Mouse (Mus musculus) hindbrain, embryonic 14.5 days (tissue): Measurements from ENCODE around the gene Cct3. TPM values are rescaled to one million over a fixed set of nuclear protein-coding genes. Genes with fewer than 3 reads are reported as not detected.
A peak's percentile ranks its signal among the peaks of the same experiment; 100 is the strongest.

Experiments used
- ATAC-seq: fragments of 200-750 bp; cut with Nextera tagmentation; 2 replicates; pipeline ENCODE4 v1.8.0; 2017; ENCODE audit warnings: moderate number of reproducible peaks, mild to moderate bottlenecking, moderate TSS enrichment, moderate library complexity; ENCODE audit not compliant: low FRiP score
- DNase-seq: peaks from one replicate; pipeline ENCODE4 v3.0.0-alpha.2; 2015; ENCODE audit warnings: low spot score
- H3K27ac ChIP-seq: fragments of 300-500 bp; sonication (generic); 2 replicates; pipeline ENCODE4 v1.5.1; 2014; ENCODE audit warnings: mild to moderate bottlenecking, moderate library complexity
- H3K27me3 ChIP-seq: fragments of 300-500 bp; sonication (generic); 2 replicates; pipeline ENCODE4 v1.6.1; 2014; ENCODE audit warnings: mild to moderate bottlenecking, low read length, mixed read lengths; ENCODE audit not compliant: control insufficient read depth, insufficient read depth
- H3K36me3 ChIP-seq: fragments of 300-500 bp; sonication (generic); replicated peaks from 2 replicates; pipeline ENCODE4 v1.6.1; 2014; ENCODE audit not compliant: control insufficient read depth, insufficient read depth
- H3K4me1 ChIP-seq: fragments of 300-500 bp; sonication (generic); replicated peaks from 2 replicates; pipeline ENCODE4 v1.6.1; 2014; ENCODE audit warnings: antibody characterized with exemption, low read length, mixed read lengths; ENCODE audit not compliant: control insufficient read depth, insufficient read depth
- H3K4me2 ChIP-seq: fragments of 300-500 bp; sonication (generic); replicated peaks from 2 replicates; pipeline ENCODE4 v1.6.1; 2014; ENCODE audit warnings: mild to moderate bottlenecking, moderate library complexity
- H3K4me3 ChIP-seq: fragments of 300-500 bp; sonication (generic); replicated peaks from 2 replicates; pipeline ENCODE4 v1.5.1; 2014; ENCODE audit warnings: mild to moderate bottlenecking, low read length
- H3K9ac ChIP-seq: fragments of 300-500 bp; sonication (generic); 2 replicates; pipeline ENCODE4 v1.6.1; 2014
- H3K9me3 ChIP-seq: fragments of 300-500 bp; sonication (generic); 2 replicates; pipeline ENCODE4 v1.6.1; 2016; ENCODE audit warnings: low read length; ENCODE audit not compliant: control insufficient read depth
- WGBS: fragments of 180-500 bp; shearing (Covaris S2); extraction: QIAGEN DNeasy Blood & Tissue Kit; methylation state at CpG from one replicate; pipeline ENCODE4 v1.1.7; 2014; 5-methylcytosine and 5-hydroxymethylcytosine counted together
- polyA plus RNA-seq: library from polyadenylated mRNA; unstranded; fragments of >200 nt; fragmentation: Nextera tagmentation; extraction: Ambion mirVana; gene quantifications from 2 replicates; pipeline ENCODE4 v1.2.1, GENCODE M21; 2014

Cct3 gene
- polyA plus RNA-seq, 1 experiment from 2014 or later = 455 TPM

DNA sequence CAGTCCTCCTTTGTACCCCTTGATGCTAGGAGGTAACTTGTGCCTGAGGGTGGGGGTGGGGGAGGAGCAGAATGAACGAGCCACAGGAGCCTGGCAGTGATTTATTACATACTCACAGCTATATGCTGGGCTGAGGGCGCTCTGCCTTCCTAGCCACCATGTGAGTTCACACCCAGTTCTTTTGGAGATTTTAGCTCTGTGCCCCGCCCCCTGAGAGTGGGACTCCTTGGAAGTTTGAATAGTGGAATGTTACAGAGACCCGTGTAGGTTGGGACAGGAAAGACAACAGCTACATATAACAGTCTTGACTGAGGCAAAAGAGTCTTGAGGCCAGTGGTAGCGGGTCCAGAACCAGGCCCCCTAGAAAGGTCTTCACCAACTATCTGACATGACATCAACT is 32.0 kb downstream of the Cct3 start:
- no peak overlapping the region for H3K4me2 ChIP-seq
- peaks cover 19% of the 10 kb centered on the region for H3K36me3 ChIP-seq
- peaks cover 8% of the 10 kb centered on the region; the same call in 1 of the 2 replicates for H3K4me1 ChIP-seq
- 72% methylated on average over 5 of the region's 5 CpGs for WGBS
- no peak overlapping the region for H3K9ac ChIP-seq
- H3K27me3 ChIP-seq = no peaks in the 10 kb centered on the region
- no peak overlapping the region for H3K27ac ChIP-seq
- ATAC-seq (no peak), DNase-seq (no peak)
- H3K4me3 ChIP-seq = no peak overlapping the region
- no peaks in the 10 kb centered on the region for H3K9me3 ChIP-seq

DNA sequence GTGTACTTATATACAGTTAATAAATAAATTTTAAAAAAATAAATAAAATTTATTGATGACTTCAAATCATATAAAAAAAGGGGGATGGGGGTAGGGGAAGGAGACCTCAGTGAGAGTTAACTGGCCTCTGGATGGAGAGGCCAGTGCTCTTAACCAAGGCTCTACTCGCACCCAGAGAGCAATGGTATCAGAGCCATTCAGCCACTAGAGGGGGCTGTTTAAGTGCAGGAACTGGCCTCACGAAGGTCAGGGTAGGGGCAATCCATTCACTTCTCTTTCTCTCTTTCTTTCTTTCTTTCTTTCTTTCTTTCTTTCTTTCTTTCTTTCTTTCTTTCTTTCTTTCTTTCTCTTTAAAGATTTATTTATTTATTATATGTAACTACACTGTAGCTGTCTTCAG is 34.4 kb downstream of the Cct3 start:
- WGBS = 21% methylated on average over 2 of the region's 2 CpGs
- Histone ChIP-seq H3K27ac (no peak overlapping the region), H3K9ac (no peak overlapping the region), H3K27me3 (no peaks in the 10 kb centered on the region), H3K4me3 (no peak overlapping the region), H3K4me2 (no peak overlapping the region), H3K36me3 (peaks cover 19% of the 10 kb centered on the region), H3K9me3 (no peaks in the 10 kb centered on the region), H3K4me1 (0 out of 2 replicates have a peak, but pooled peaks cover 6% of the 10 kb centered on the region)
- DNase-seq (no peak), ATAC-seq (no peak)

DNA sequence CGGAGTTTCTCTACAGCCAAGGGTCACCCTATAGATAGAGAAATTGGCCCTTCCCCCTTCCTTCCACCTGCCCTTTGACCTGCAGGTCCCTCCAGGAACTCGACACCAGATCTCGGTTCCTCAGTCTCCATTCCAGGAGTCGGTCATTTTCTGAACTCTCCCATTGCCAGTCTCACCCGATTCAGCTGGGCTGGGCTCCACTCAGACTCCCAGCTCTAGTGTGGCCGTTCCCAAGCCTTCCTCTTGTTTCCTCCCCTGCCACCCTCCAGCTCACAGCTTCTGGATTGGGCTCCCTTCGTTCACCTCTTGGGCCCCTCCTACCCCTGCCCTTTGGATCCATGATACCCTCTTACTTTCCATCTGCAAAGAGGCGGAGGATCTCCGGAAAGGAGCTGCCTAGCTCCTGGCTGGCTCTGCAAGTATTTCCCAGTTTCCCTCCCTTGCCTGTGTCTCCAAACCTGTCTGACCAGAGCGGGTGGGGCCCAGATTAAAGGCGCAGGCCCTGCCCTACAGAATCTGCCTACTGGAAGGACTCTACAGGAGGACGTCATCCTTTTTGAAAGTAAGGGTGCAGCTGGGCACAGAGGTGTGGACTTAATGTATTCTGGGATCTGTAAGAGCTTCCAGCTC is 37.2 kb downstream of the Cct3 start:
- H3K27me3 ChIP-seq = no peaks in the 10 kb centered on the region
- no peak overlapping the region for H3K27ac ChIP-seq
- no peak overlapping the region for H3K4me3 ChIP-seq
- no peak overlapping the region for H3K9ac ChIP-seq
- no peaks in the 10 kb centered on the region for H3K9me3 ChIP-seq
- no peak overlapping the region for H3K4me2 ChIP-seq
- no peak for DNase-seq
- peaks cover 9% of the 10 kb centered on the region; the same call in 1 of the 2 replicates for H3K36me3 ChIP-seq
- 68% methylated on average over 12 of the region's 12 CpGs for WGBS
- ATAC-seq = no peak
- H3K4me1 ChIP-seq = peaks cover 18% of the 10 kb centered on the region

DNA sequence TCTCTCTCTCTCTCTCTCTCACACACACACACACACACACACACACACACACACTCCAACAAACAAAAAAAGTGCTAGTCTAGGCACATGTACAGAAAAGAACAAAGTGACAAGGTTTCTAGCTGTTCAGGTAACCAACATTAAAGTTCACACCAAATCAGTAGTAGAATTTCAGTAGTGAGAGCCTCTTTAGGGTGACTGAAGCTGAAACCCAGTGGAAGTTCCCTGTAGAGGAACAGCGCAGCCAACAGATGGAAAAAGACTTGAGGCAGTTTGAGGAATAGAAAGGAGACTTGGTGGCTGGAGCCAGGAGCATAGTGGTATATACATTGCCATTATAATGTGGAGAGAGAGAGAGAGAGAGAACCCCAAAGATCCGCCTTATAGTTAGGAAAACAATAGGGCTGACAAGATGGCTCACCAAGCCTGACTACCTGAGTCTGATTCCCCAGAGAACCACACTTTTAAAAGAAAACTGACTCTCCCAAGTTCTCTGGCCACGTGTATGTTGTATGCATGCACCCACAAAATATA is 38.1 kb downstream of the Cct3 start:
- WGBS = 42% methylated on average over 3 of the region's 3 CpGs
- H3K27me3 ChIP-seq = no peaks in the 10 kb centered on the region
- H3K36me3 ChIP-seq = 0 out of 2 replicates have a peak, but pooled peaks cover 3% of the 10 kb centered on the region
- peak overlapping the region; percentile 76 for H3K4me2 ChIP-seq
- peak overlapping the region; percentile 76 for H3K4me3 ChIP-seq
- ATAC-seq = no peak
- no peak for DNase-seq
- H3K27ac ChIP-seq = peak overlapping the region; percentile 95; the same call in 1 of the 2 replicates
- peaks cover 18% of the 10 kb centered on the region for H3K4me1 ChIP-seq
- no peaks in the 10 kb centered on the region for H3K9me3 ChIP-seq
- peak overlapping the region; percentile 87 for H3K9ac ChIP-seq

DNA sequence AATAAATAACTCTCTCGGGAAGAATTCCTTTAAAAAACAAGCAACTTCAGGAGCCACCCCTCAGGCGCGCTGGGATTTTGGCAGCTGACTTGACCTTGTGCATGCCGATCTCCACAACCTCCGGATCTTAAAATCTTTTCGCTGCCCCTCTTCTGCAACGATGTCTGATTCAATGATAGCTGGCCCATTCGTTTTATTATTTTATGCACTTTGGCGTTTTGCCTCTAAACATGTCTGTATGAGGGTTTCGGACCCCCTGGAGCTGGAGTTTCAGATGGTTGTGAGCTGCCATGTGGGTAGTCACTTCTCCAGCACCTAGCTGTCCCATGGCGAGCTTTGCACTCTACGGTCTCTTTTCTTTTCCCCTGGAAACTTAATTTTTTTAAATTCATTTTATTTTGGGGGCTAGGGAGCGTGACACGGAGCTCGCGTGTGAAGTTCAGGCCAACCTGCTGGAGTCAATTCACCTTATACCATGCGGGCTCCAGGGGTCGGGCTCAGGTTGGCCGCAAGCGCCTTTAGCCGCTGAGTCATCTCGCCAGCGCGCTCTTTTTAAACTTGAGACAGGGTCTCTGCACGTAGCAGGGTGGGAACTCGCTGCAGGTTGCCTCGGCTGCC is 38.6 kb downstream of the Cct3 start:
- peaks cover 18% of the 10 kb centered on the region for H3K4me1 ChIP-seq
- 1% methylated on average over 27 of the region's 27 CpGs for WGBS
- H3K4me2 ChIP-seq = peak overlapping the region; percentile 76
- DNase-seq (no peak), ATAC-seq (peak; percentile 76)
- peak overlapping the region; percentile 95 for H3K27ac ChIP-seq
- H3K9ac ChIP-seq = peak overlapping the region; percentile 87
- peaks cover 1% of the 10 kb centered on the region; the same call in 1 of the 2 replicates for H3K36me3 ChIP-seq
- H3K9me3 ChIP-seq = no peaks in the 10 kb centered on the region
- peak overlapping the region; percentile 76 for H3K4me3 ChIP-seq
- H3K27me3 ChIP-seq = no peaks in the 10 kb centered on the region

DNA sequence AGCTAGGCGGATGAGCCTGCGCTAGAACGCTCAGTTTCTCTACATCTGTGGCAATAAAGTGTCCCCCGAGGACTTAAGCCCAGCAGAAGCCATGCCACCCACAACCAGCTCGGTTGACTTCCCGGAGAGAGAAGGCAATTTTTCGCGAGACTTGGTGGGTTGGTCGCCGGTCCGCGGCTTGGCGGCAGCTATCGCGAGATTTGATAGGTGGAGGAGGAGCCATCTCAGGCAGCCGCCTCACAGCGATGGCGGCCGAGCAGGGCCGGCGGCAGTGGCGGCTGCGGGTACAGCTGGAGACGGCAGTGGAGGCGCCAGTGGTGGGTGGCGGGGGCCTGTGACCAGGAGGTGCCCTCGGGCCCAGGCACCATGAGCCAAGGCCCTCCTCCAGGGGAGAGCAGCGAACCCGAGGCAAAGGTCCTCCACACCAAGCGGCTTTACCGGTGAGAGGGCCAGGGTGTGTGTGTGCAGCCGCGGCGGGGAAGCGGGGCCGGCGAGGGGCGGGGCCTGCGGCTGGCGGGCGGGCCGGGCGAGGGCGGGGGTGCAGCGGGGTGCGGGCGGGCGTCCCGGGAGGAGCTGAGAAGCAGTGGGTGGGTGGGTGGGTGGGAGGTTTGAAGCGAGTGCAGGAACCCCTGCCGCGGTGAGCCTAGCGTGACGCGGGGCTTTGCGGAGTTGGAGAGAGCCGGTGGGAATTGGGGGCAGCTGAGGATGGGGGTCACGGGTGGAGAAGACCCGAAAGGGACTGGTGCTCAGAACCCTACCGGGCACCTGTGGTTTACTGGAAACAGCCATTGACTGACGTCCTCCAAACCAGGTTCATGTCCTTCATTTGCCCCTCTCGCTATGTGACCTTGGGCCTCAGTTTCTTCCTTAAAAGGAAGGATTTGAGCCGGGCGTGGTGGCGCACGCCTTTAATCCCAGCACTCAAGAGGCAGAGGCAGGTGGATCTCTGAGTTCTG is 39.4 kb downstream of the Cct3 start, which contains the start of the genes Tmem79 and Smg5:
Gene Tmem79 (minus strand): TSS at position 91 of the 956 bp plus-strand sequence.
Gene Smg5 (plus strand): TSS at position 203 of the 956 bp plus-strand sequence.
- peak; percentile 95 for DNase-seq
- H3K4me3 ChIP-seq = peak within 1 kb of the TSS; percentile 76
- H3K27me3 ChIP-seq = no peaks in the 10 kb centered on the region
- H3K9ac ChIP-seq = peak within 1 kb of the TSS; percentile 87
- H3K4me1 ChIP-seq = peaks cover 18% of the 10 kb centered on the region
- whole genome bisulfite sequencing = 2% methylated on average over 47 of the region's 66 CpGs
- peak within 1 kb of the TSS; percentile 76 for H3K4me2 ChIP-seq
- peaks cover 6% of the 10 kb centered on the region for H3K36me3 ChIP-seq
- no peaks in the 10 kb centered on the region for H3K9me3 ChIP-seq
- peak; percentile 96 for ATAC-seq
- peak within 1 kb of the TSS; percentile 95 for H3K27ac ChIP-seq

DNA sequence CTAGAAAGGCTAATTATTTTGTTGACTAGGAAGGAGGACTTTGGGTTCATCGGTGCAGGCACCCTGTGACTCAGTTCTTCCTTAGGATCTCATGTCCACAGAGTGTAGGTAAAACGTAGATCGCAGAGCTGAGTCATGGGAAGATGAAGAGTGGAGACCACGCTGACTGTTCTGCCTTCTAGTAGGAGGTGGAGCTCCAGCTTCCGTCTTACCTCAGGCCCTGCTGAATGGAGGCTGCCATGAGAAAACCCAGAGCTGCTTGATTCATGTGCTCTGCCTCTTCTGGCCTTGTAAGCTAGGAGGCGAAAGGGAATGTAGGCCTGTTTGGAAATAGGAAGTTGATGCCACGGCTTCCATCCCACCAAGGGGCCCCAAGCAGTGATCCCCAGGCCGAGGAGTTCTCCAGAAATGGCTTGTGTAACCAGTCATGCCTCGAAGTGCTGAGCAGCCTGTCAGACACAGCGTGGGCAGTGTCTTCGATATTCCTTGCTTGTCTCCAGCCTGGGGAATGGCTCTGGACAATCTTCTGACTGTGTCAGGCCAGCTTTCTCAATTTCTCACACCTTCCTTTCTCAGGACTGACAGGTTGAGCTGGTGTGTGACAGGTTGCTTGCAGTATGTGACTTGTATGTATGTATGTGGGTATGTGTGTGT is 40.6 kb downstream of the Cct3 start:
- Histone ChIP-seq H3K27me3 (no peaks in the 10 kb centered on the region), H3K9me3 (no peaks in the 10 kb centered on the region), H3K4me2 (peak overlapping the region; percentile 76), H3K4me3 (no peak overlapping the region; the same call in 1 of the 2 replicates), H3K4me1 (peaks cover 18% of the 10 kb centered on the region), H3K9ac (no peak overlapping the region), H3K36me3 (peaks cover 18% of the 10 kb centered on the region), H3K27ac (no peak overlapping the region)
- 82% methylated on average over 11 of the region's 11 CpGs for WGBS
- no peak for DNase-seq
- no peak for ATAC-seq

DNA sequence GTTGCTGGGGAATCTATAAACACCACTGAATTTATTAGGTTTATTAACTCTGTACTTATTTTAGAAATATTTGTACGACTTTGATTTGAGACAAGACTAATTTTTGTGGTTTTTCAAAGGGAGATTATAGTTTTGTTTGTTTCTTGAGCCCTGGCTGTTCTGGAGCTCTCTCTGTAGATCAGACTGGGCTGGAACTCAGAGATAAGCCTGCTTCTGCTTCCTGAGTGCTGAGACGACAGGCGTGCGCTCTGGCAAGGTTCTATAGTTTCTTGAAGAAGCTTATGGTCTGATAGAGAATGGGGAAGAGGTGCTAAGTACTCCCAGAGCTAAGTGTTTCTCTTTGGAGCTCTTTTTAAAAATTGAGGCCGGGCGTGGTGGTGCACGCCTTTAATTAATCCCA is 41.4 kb downstream of the Cct3 start:
- DNase-seq = no peak
- H3K27me3 ChIP-seq = no peaks in the 10 kb centered on the region

More for the DNA sequence above, 41.4 kb downstream of the Cct3 start:
- H3K27ac ChIP-seq = no peak overlapping the region
- no peak overlapping the region for H3K4me2 ChIP-seq
- H3K4me3 ChIP-seq = no peak overlapping the region
- 96% methylated on average over 7 of the region's 7 CpGs for WGBS
- H3K9me3 ChIP-seq = no peaks in the 10 kb centered on the region
- peaks cover 18% of the 10 kb centered on the region for H3K4me1 ChIP-seq
- peaks cover 26% of the 10 kb centered on the region for H3K36me3 ChIP-seq
- no peak for ATAC-seq
- H3K9ac ChIP-seq = no peak overlapping the region
